Mouse (Mus musculus): ENCODE measurements at regions not wholly inside any gene's neighbourhood (a gene's known extent, or its start where the extent isn't known, plus 50 kb on each side); places are given as distances from the start of the nearest gene placed in this dataset.

GRCm38 (mm10) chrX:13224902-13225301 is 55.9 kb upstream of the Ddx3x start:
- no peak for DNase-seq (ENCODE audit: low spot score)

- no peak for DNase-seq (ENCODE audit: low spot score)
These were observed 54.3 kb upstream of the Ddx3x start for GRCm38 (mm10) chrX:13226429-13226828.

- DNase-seq (ENCODE audit: low spot score) = peak; percentile 55
These were observed 50.7 kb upstream of the Ddx3x start for GRCm38 (mm10) chrX:13229891-13230614.

- DNase-seq (ENCODE audit: low spot score) = peak; percentile 85
These were observed 50.1 kb upstream of the Ddx3x start for GRCm38 (mm10) chrX:13230615-13231179.

Data from yolk sac, embryonic 10.5 days (tissue).